Mouse (Mus musculus): ENCODE results near the gene Tmed10. TPM values are rescaled to one million over a fixed set of nuclear protein-coding genes. Genes with fewer than 3 reads are reported as not detected.

The Tmed10 gene
- polyA plus RNA-seq, 1 experiment from 2014 or later: 170 TPM

DNA sequence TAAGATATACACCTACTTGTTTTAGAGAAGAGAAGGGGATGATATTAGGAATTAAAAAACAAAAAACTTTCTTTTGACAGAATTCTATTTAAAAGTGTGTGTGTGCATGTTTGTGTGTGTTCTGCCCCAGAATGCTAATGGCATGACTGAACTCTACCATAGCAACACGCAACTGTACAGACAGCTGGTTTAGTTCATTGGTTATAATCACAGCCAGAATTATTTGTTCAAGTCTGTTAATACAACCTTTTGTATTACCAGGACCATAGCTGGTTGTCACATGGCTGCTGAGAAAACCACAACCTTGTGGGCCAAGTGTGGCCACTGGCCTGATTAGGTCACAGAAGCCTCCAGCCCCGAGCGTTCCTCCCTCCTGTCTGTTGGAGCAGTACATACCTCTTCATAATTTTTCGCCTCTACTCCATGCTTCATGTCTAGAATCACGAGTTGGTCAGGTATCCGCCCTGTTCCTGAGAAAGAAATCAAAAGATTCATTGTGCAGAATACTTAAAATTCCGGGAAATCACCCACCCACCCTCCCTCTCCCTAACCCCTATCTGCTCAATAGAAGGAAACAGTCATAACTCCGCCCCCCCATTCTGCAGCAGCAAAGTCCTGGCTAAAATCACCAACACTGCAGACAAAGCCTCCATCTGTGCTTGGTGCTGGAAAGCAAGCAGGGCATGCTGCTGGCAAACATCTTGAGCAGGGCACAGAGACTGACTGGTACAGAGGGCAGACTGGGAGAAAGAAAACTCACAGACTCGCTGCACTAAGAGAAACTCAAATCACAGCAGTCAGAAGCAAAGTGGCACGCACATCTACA lies 24.0 kb downstream of the Tmed10 start:
- no peak overlapping the region for H3K4me2 ChIP-seq (ENCODE audit: low read depth, low read length)
- peaks cover 41% of the 10 kb centered on the region for H3K36me3 ChIP-seq (replicated peaks; ENCODE audit: insufficient read depth, low read length)
- DNase-seq: no peak
- no peaks in the 10 kb centered on the region for H3K27me3 ChIP-seq (ENCODE audit: insufficient read depth, low read length)
- H3K4me1 ChIP-seq (ENCODE audit: insufficient read depth): peaks cover 5% of the 10 kb centered on the region
- 70% methylated on average over 10 of the region's 10 CpGs for WGBS (ENCODE audit: insufficient replicate concordance)
- H3K27ac ChIP-seq (ENCODE audit: low read depth): no peak overlapping the region
- no peak overlapping the region for H3K9ac ChIP-seq (replicated peaks)
- no peak for TF ChIP-seq CTCF (IDR thresholded peaks at IDR 0.05; ENCODE audit: low read depth)
- no peak for TF ChIP-seq EP300 (IDR thresholded peaks at IDR 0.05; ENCODE audit: low read depth)
- H3K4me3 ChIP-seq (ENCODE audit: low read depth, low read length): no peak overlapping the region
- no peaks in the 10 kb centered on the region for H3K9me3 ChIP-seq (ENCODE audit: low read length)
- no peak for ATAC-seq

GRCm38 (mm10) chr12:85348338-85348737 lies 26.3 kb downstream of the Tmed10 start:
- H3K9me3 ChIP-seq (ENCODE audit: low read length): no peaks in the 10 kb centered on the region
- WGBS (ENCODE audit: insufficient replicate concordance): 63% methylated on average over 6 of the region's 6 CpGs
- no peak overlapping the region for H3K4me3 ChIP-seq (ENCODE audit: low read depth, low read length)
- H3K27ac ChIP-seq (ENCODE audit: low read depth): peak overlapping the region; percentile 69
- peak; percentile 60 for ATAC-seq
- no peak overlapping the region for H3K4me2 ChIP-seq (ENCODE audit: low read depth, low read length)
- TF ChIP-seq EP300 (IDR thresholded peaks at IDR 0.05; ENCODE audit: low read depth) (peak; percentile 61; the same call in 1 of the 2 replicates), CTCF (IDR thresholded peaks at IDR 0.05; ENCODE audit: low read depth) (no peak)
- H3K27me3 ChIP-seq (ENCODE audit: insufficient read depth, low read length): no peaks in the 10 kb centered on the region
- peaks cover 28% of the 10 kb centered on the region for H3K36me3 ChIP-seq (replicated peaks; ENCODE audit: insufficient read depth, low read length)
- H3K9ac ChIP-seq (replicated peaks): no peak overlapping the region
- no peak for DNase-seq
- H3K4me1 ChIP-seq (ENCODE audit: insufficient read depth): peaks cover 5% of the 10 kb centered on the region; the same call in 1 of the 2 replicates

DNA sequence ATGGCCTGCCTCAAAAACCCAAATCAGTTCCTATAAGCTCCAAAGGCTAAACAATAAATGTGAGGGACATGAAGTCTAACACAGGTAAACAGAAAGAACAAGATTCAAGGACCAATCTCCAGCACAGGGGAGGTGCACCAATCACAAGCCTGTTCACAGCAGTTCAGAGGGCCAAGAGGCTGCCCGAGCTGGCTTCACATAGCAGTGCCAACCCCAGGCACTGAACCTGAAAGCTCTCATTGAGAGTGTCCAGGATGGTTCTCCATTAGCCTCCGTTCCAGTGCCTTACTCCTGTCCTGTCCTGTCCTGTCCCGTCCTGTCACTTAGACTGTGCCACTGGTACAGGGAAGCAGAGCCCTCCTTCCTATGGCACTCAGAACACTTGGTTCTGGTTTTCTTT lies 27.5 kb downstream of the Tmed10 start:
- Histone ChIP-seq H3K9me3 (ENCODE audit: low read length) (no peaks in the 10 kb centered on the region), H3K36me3 (replicated peaks; ENCODE audit: insufficient read depth, low read length) (peaks cover 20% of the 10 kb centered on the region), H3K27me3 (ENCODE audit: insufficient read depth, low read length) (no peaks in the 10 kb centered on the region), H3K9ac (replicated peaks) (no peak overlapping the region), H3K4me2 (ENCODE audit: low read depth, low read length) (no peak overlapping the region), H3K27ac (ENCODE audit: low read depth) (peak overlapping the region; percentile 46), H3K4me1 (ENCODE audit: insufficient read depth) (peaks cover 5% of the 10 kb centered on the region; the same call in 1 of the 2 replicates), H3K4me3 (ENCODE audit: low read depth, low read length) (no peak overlapping the region)
- 77% methylated on average over 3 of the region's 3 CpGs for WGBS (ENCODE audit: insufficient replicate concordance)
- DNase-seq (no peak), ATAC-seq (peak; percentile 23; the same call in 1 of the 2 replicates)
- no peak for TF ChIP-seq CTCF (IDR thresholded peaks at IDR 0.05; ENCODE audit: low read depth)
- TF ChIP-seq EP300 (IDR thresholded peaks at IDR 0.05; ENCODE audit: low read depth): no peak

DNA sequence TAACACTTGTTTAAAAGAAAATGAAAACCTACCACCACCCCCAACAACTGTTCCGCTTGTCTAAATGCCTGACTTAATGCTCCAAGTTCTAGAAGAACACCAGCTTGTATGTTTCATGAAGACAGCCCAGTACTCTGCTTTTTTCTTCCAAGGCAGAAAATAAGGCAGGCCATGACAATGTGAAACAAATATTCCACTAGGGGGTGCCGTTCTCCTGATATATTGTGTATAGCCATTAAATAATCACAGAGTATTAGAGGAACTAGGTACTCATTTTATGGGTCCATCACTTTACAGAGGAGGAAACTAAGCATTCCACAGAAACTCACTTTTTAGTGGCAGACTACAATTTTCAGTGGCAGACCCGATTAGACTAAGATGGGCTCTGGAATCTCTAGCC lies 28.3 kb downstream of the Tmed10 start:
- Histone ChIP-seq H3K36me3 (replicated peaks; ENCODE audit: insufficient read depth, low read length) (peaks cover 20% of the 10 kb centered on the region), H3K4me3 (ENCODE audit: low read depth, low read length) (no peak overlapping the region), H3K9me3 (ENCODE audit: low read length) (no peaks in the 10 kb centered on the region), H3K27me3 (ENCODE audit: insufficient read depth, low read length) (no peaks in the 10 kb centered on the region), H3K4me1 (ENCODE audit: insufficient read depth) (peaks cover 5% of the 10 kb centered on the region; the same call in 1 of the 2 replicates), H3K9ac (replicated peaks) (no peak overlapping the region), H3K27ac (ENCODE audit: low read depth) (no peak overlapping the region), H3K4me2 (ENCODE audit: low read depth, low read length) (no peak overlapping the region)
- ATAC-seq (peak; percentile 41), DNase-seq (peak; percentile 25)
- 42% methylated on average over 3 of the region's 3 CpGs for WGBS (ENCODE audit: insufficient replicate concordance)
- TF ChIP-seq EP300 (IDR thresholded peaks at IDR 0.05; ENCODE audit: low read depth) (no peak), CTCF (IDR thresholded peaks at IDR 0.05; ENCODE audit: low read depth) (peak; percentile 77)

DNA sequence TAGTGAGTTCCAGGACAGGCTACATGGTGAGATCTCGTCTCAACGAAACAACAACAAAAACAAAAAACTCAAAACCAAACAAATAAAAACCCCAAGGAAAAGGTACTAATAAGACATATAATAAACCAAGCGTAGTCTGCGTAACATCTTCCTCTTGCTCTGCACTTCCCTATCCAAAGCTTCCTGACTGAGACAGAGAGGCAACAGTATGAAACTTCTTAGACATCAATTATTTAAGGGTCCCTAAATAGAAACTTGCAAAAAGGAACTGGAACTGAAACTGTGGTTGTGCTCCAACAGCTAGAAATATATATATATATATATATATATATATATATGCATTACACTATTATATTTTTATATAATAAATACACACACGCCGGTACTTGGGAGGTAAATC lies 29.1 kb downstream of the Tmed10 start:
- no peak for ATAC-seq
- peaks cover 20% of the 10 kb centered on the region for H3K36me3 ChIP-seq (replicated peaks; ENCODE audit: insufficient read depth, low read length)
- 73% methylated on average over 6 of the region's 6 CpGs for WGBS (ENCODE audit: insufficient replicate concordance)

DNA sequence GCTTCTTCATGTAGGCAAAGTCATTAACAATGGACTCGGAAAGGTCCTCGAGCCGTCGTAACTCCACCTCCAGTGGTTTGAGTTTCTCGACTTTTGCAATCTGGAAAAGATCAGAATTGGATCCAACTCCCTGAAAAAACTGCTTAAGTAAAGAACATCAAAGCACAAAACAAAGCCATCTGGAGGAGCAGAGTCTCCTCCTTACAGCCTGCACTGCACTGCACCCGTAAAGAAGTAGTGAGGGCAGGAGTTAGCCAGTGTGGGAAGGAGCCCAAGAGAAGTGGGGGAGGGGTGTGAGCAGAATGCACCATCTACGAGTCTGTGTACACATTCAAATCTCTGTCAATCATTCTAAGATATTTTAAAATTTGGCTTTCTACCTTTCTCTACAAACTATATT lies 30.4 kb downstream of the Tmed10 start:
- Histone ChIP-seq H3K36me3 (replicated peaks; ENCODE audit: insufficient read depth, low read length) (peaks cover 12% of the 10 kb centered on the region), H3K27me3 (ENCODE audit: insufficient read depth, low read length) (no peaks in the 10 kb centered on the region), H3K9me3 (ENCODE audit: low read length) (no peaks in the 10 kb centered on the region), H3K27ac (ENCODE audit: low read depth) (no peak overlapping the region), H3K4me1 (ENCODE audit: insufficient read depth) (peaks cover 8% of the 10 kb centered on the region; the same call in 1 of the 2 replicates), H3K4me2 (ENCODE audit: low read depth, low read length) (no peak overlapping the region), H3K4me3 (ENCODE audit: low read depth, low read length) (no peak overlapping the region), H3K9ac (replicated peaks) (no peak overlapping the region)
- 80% methylated on average over 7 of the region's 7 CpGs for WGBS (ENCODE audit: insufficient replicate concordance)
- TF ChIP-seq EP300 (IDR thresholded peaks at IDR 0.05; ENCODE audit: low read depth): no peak
- DNase-seq (no peak), ATAC-seq (no peak)

More for the DNA sequence above, 29.1 kb downstream of the Tmed10 start:
- Histone ChIP-seq H3K27me3 (ENCODE audit: insufficient read depth, low read length) (no peaks in the 10 kb centered on the region), H3K4me1 (ENCODE audit: insufficient read depth) (peaks cover 5% of the 10 kb centered on the region; the same call in 1 of the 2 replicates), H3K9me3 (ENCODE audit: low read length) (no peaks in the 10 kb centered on the region), H3K9ac (replicated peaks) (no peak overlapping the region), H3K27ac (ENCODE audit: low read depth) (no peak overlapping the region), H3K4me2 (ENCODE audit: low read depth, low read length) (no peak overlapping the region), H3K4me3 (ENCODE audit: low read depth, low read length) (no peak overlapping the region)
- no peak for TF ChIP-seq CTCF (IDR thresholded peaks at IDR 0.05; ENCODE audit: low read depth)
- DNase-seq: no peak
